Mouse (Mus musculus) MEL (cell line): ENCODE data around the gene B130006D01Rik. TPM values are rescaled to one million over a fixed set of nuclear protein-coding genes. Genes with fewer than 3 reads are reported as not detected.

Source experiments
- DNase-seq: peaks from one replicate; pipeline ENCODE4 v3.0.0; 2011; ENCODE audit warnings: low read depth, low spot score
- H3K27ac ChIP-seq: 2 replicates; pipeline ENCODE4 v1.5.1; 2012; ENCODE audit warnings: low read depth, mild to moderate bottlenecking, control low read depth, low read length, moderate library complexity; ENCODE audit not compliant: control insufficient read depth
- H3K27me3 ChIP-seq, 2 experiments: fragments of 150-350 bp in 1 of 2; sonication (generic) in 1 of 2; 2 replicates each; pipeline ENCODE4 v1.6.1; 2012; ENCODE audit warnings: low read length in 2 of 2, mild to moderate bottlenecking in 2 of 2, improper control_type of control experiment in 1 of 2, moderate library complexity in 1 of 2; ENCODE audit not compliant: insufficient read depth in 2 of 2, control insufficient read depth in 1 of 2
- H3K36me3 ChIP-seq, 2 experiments: 2 replicates each; pipeline ENCODE4 v1.6.1; 2012 to 2014; ENCODE audit warnings: low read length in 2 of 2, improper control_type of control experiment in 1 of 2, inconsistent platforms in 1 of 2, mild to moderate bottlenecking in 1 of 2; ENCODE audit not compliant: insufficient read depth in 2 of 2, control insufficient read depth in 1 of 2
- H3K4me1 ChIP-seq, 2 experiments: fragments of 150-350 bp in 1 of 2; sonication (generic) in 1 of 2; 2 replicates each; pipeline ENCODE4 v1.6.1; 2012; ENCODE audit warnings: low read length in 2 of 2, improper control_type of control experiment in 1 of 2, mild to moderate bottlenecking in 1 of 2; ENCODE audit not compliant: insufficient read depth in 2 of 2, control insufficient read depth in 1 of 2
- H3K4me3 ChIP-seq, 2 experiments: fragments of 150-350 bp in 1 of 2; sonication (generic) in 1 of 2; 2 replicates each; pipeline ENCODE4 v1.5.1; 2012; ENCODE audit warnings: low read depth in 2 of 2, low read length in 2 of 2, mild to moderate bottlenecking in 2 of 2, moderate library complexity in 2 of 2, control low read depth in 1 of 2, improper control_type of control experiment in 1 of 2; ENCODE audit not compliant: control insufficient read depth in 1 of 2, insufficient read depth in 1 of 2
- H3K79me2 ChIP-seq: 2 replicates; pipeline ENCODE4 v1.6.1; 2012; ENCODE audit warnings: mild to moderate bottlenecking, low read length, moderate library complexity; ENCODE audit not compliant: control insufficient read depth, poor library complexity, insufficient read depth
- H3K9ac ChIP-seq: 2 replicates; pipeline ENCODE4 v1.6.1; 2012; ENCODE audit warnings: low read depth, mild to moderate bottlenecking, control low read depth, low read length, moderate library complexity; ENCODE audit not compliant: control insufficient read depth, poor library complexity, severe bottlenecking
- H3K9me3 ChIP-seq: fragments of 150-350 bp; sonication (generic); replicated peaks from 2 replicates; pipeline ENCODE4 v1.6.1; 2012; ENCODE audit warnings: mild to moderate bottlenecking, low read length, improper control_type of control experiment, moderate library complexity; ENCODE audit not compliant: insufficient read depth
- BHLHE40 ChIP-seq: IDR thresholded peaks from 2 replicates; pipeline ENCODE4 v1.6.1; 2012; ENCODE audit warnings: low read depth, mild to moderate bottlenecking, inconsistent platforms, low read length, improper control_type of control experiment, borderline replicate concordance
- CHD2 ChIP-seq: IDR thresholded peaks from 2 replicates; pipeline ENCODE4 v1.6.1; 2011; ENCODE audit warnings: low read length, improper control_type of control experiment
- CTCF ChIP-seq, 3 experiments: IDR thresholded peaks in 2 of 3; conservative IDR thresholded peaks in 1 of 3; 2 replicates each; pipeline ENCODE4 v1.5.1; 2011 to 2012; ENCODE audit warnings: low read length in 3 of 3, low read depth in 2 of 3, mild to moderate bottlenecking in 2 of 3, improper control_type of control experiment in 1 of 3, inconsistent platforms in 1 of 3, mixed read lengths in 1 of 3, moderate library complexity in 1 of 3; ENCODE audit not compliant: control insufficient read depth in 1 of 3, insufficient read depth in 1 of 3, poor library complexity in 1 of 3, severe bottlenecking in 1 of 3
- E2F4 ChIP-seq: IDR thresholded peaks from 2 replicates; pipeline ENCODE4 v1.6.1; 2011; ENCODE audit warnings: low read depth, low read length, improper control_type of control experiment, borderline replicate concordance
- ETS1 ChIP-seq: IDR thresholded peaks from 2 replicates; pipeline ENCODE4 v1.6.1; 2012; ENCODE audit warnings: low read depth, mild to moderate bottlenecking, inconsistent platforms, low read length, improper control_type of control experiment, moderate library complexity
- GABPA ChIP-seq: IDR thresholded peaks from 2 replicates; pipeline ENCODE4 v1.6.1; 2012; ENCODE audit warnings: low read depth, mild to moderate bottlenecking, inconsistent platforms, low read length, improper control_type of control experiment, moderate library complexity
- HCFC1 ChIP-seq: IDR thresholded peaks from 2 replicates; pipeline ENCODE4 v1.6.1; 2012; ENCODE audit warnings: low read depth, mild to moderate bottlenecking, inconsistent platforms, low read length, improper control_type of control experiment, moderate library complexity
- MAZ ChIP-seq: IDR thresholded peaks from 2 replicates; pipeline ENCODE4 v1.6.1; 2012; ENCODE audit warnings: low read depth, mild to moderate bottlenecking, inconsistent platforms, low read length, improper control_type of control experiment
- MEF2A ChIP-seq: IDR thresholded peaks from 2 replicates; pipeline ENCODE4 v1.6.1; 2014; ENCODE audit warnings: low read depth, mild to moderate bottlenecking, inconsistent platforms, low read length, improper control_type of control experiment; ENCODE audit not compliant: poor library complexity, insufficient replicate concordance, severe bottlenecking; ENCODE audit errors: extremely low read depth
- MYB ChIP-seq: IDR thresholded peaks from 2 replicates; pipeline ENCODE4 v1.6.1; 2011; ENCODE audit warnings: mild to moderate bottlenecking, low read depth, low read length, improper control_type of control experiment
- MYC ChIP-seq: IDR thresholded peaks from 2 replicates; pipeline ENCODE4 v1.6.1; 2011; ENCODE audit warnings: low read depth, mild to moderate bottlenecking, low read length, improper control_type of control experiment, moderate library complexity
- NELFE ChIP-seq: IDR thresholded peaks from 2 replicates; pipeline ENCODE4 v1.6.1; 2011; ENCODE audit warnings: low read depth, low read length, improper control_type of control experiment
- NRF1 ChIP-seq: IDR thresholded peaks from 2 replicates; pipeline ENCODE4 v1.6.1; 2014; ENCODE audit warnings: low read depth, mild to moderate bottlenecking, inconsistent platforms, low read length, improper control_type of control experiment, moderate library complexity; ENCODE audit not compliant: poor library complexity, insufficient read depth, severe bottlenecking
- POLR2A ChIP-seq, 2 experiments: IDR thresholded peaks; 2 replicates each; pipeline ENCODE4 v1.6.1; 2011 to 2012; ENCODE audit warnings: low read length in 2 of 2, mild to moderate bottlenecking in 2 of 2, control low read depth in 1 of 2, improper control_type of control experiment in 1 of 2, low read depth in 1 of 2, moderate library complexity in 1 of 2; ENCODE audit not compliant: control insufficient read depth in 1 of 2, insufficient read depth in 1 of 2, poor library complexity in 1 of 2
- POLR2AphosphoS5 ChIP-seq: IDR thresholded peaks from 2 replicates; pipeline ENCODE4 v1.6.1; 2012; ENCODE audit warnings: low read depth, borderline replicate concordance, mild to moderate bottlenecking, inconsistent platforms, low read length, moderate library complexity, mixed read lengths
- SIN3A ChIP-seq: IDR thresholded peaks from 2 replicates; pipeline ENCODE4 v1.6.1; 2012; ENCODE audit warnings: low read length, improper control_type of control experiment, inconsistent platforms
- TBP ChIP-seq: IDR thresholded peaks from 2 replicates; pipeline ENCODE4 v1.8.0; 2011; ENCODE audit warnings: low read depth, low read length, improper control_type of control experiment
- TCF12 ChIP-seq: IDR thresholded peaks from 2 replicates; pipeline ENCODE4 v1.6.1; 2014; ENCODE audit warnings: low read depth, mild to moderate bottlenecking, inconsistent platforms, low read length, improper control_type of control experiment, moderate library complexity
- USF1 ChIP-seq: IDR thresholded peaks from 2 replicates; pipeline ENCODE4 v1.6.1; 2014; ENCODE audit warnings: low read depth, mild to moderate bottlenecking, inconsistent platforms, low read length, improper control_type of control experiment, moderate library complexity
- USF2 ChIP-seq, 2 experiments: IDR thresholded peaks; 2 replicates each; pipeline ENCODE4 v1.6.1; 2011 to 2012; ENCODE audit warnings: improper control_type of control experiment in 2 of 2, low read length in 2 of 2, borderline replicate concordance in 1 of 2, inconsistent platforms in 1 of 2, low read depth in 1 of 2, mild to moderate bottlenecking in 1 of 2; ENCODE audit not compliant: insufficient read depth in 1 of 2
- polyA plus RNA-seq, 2 experiments: library from polyadenylated mRNA; stranded (reverse) in 1 of 2; unstranded in 1 of 2; fragments of >175 nt in 1 of 2; fragments of >200 nt in 1 of 2; gene quantifications; 2 replicates each; pipeline versions ENCODE4 v1.2.1 to v1.2.4; 2012; ENCODE audit warnings: low replicate concordance in 2 of 2, low read depth in 1 of 2; ENCODE audit not compliant: insufficient read length in 2 of 2, insufficient read depth in 1 of 2, missing spikeins in 1 of 2
- total RNA-seq: library from RNA; depleted of rRNA; stranded (reverse); fragments of 300-350 nt; gene quantifications from 2 replicates; pipeline ENCODE4 v1.2.3, GENCODE M21; 2012

The B130006D01Rik gene
- total and polyA plus RNA-seq, 3 experiments = 0.11 to 0.73 TPM; not detected in 1

GRCm38 (mm10) chr11:95728916-95729907 is 5.8 kb downstream of the B130006D01Rik start (continued):
- TF ChIP-seq E2F4 = no peak

- H3K9ac ChIP-seq = no peak overlapping the region
Observed at GRCm38 (mm10) chr11:95734485-95734884, 11.1 kb downstream of the B130006D01Rik start.

GRCm38 (mm10) chr11:95737811-95738210 is 14.4 kb downstream of the B130006D01Rik start:
- TF ChIP-seq TCF12 (no peak), USF2 (IDR thresholded peaks at IDR 0.05; ENCODE audit: borderline replicate concordance in 1 of 2, insufficient read depth in 1 of 2, low read depth in 1 of 2, low read length in 2 of 2) (no peak), POLR2A (IDR thresholded peaks at IDR 0.05; ENCODE audit: control insufficient read depth in 1 of 2, insufficient read depth in 1 of 2, low read depth in 1 of 2, low read length in 2 of 2, poor library complexity in 1 of 2) (no peak), MYC (no peak), NRF1 (no peak)

More at GRCm38 (mm10) chr11:95734485-95734884, 11.1 kb downstream of the B130006D01Rik start:
- no peak overlapping the region for H3K4me3 ChIP-seq
- TF ChIP-seq USF1 (no peak), GABPA (no peak), MEF2A (no peak), HCFC1 (no peak), MAZ (no peak), USF2 (IDR thresholded peaks at IDR 0.05; ENCODE audit: borderline replicate concordance in 1 of 2, insufficient read depth in 1 of 2, low read depth in 1 of 2, low read length in 2 of 2) (no peak), BHLHE40 (no peak), CHD2 (no peak), TCF12 (no peak), ETS1 (no peak), NELFE (no peak), E2F4 (no peak), POLR2AphosphoS5 (no peak), CTCF (IDR thresholded peaks at IDR 0.05 in 2 of 3, conservative IDR thresholded peaks at IDR 0.05 in 1 of 3; ENCODE audit: control insufficient read depth in 1 of 3, insufficient read depth in 1 of 3, low read depth in 2 of 3, low read length in 3 of 3, poor library complexity in 1 of 3, severe bottlenecking in 1 of 3) (no peak), SIN3A (no peak), TBP (no peak), MYB (no peak)
- DNase-seq = no peak
- no peaks in the 10 kb centered on the region for H3K27me3 ChIP-seq
- H3K36me3 ChIP-seq = peaks cover 3 to 10% of the 10 kb centered on the region in 2 experiments
- no peaks in the 10 kb centered on the region for H3K9me3 ChIP-seq
- H3K79me2 ChIP-seq = peaks cover 44% of the 10 kb centered on the region
- H3K4me1 ChIP-seq = peaks cover 7% of the 10 kb centered on the region in 2 experiments; a peak in 2 of 4 replicates
- H3K27ac ChIP-seq = no peak overlapping the region

More at GRCm38 (mm10) chr11:95737811-95738210, 14.4 kb downstream of the B130006D01Rik start:
- Histone ChIP-seq H3K27me3 (no peaks in the 10 kb centered on the region), H3K4me1 (peaks cover 5 to 6% of the 10 kb centered on the region in 2 experiments; a peak in 2 of 4 replicates), H3K9me3 (no peaks in the 10 kb centered on the region), H3K9ac (no peak overlapping the region), H3K4me3 (no peak overlapping the region), H3K36me3 (peaks cover 3 to 14% of the 10 kb centered on the region in 2 experiments), H3K27ac (no peak overlapping the region), H3K79me2 (peaks cover 45% of the 10 kb centered on the region)
- no peak for DNase-seq
